Mouse (Mus musculus): ENCODE data around the gene Taf15. TPM values are rescaled to one million over a fixed set of nuclear protein-coding genes. Genes with fewer than 3 reads are reported as not detected.

The Taf15 gene
- polyA plus RNA-seq (2015; fragmentation: Nextera tagmentation; extraction: Ambion mirVana): 5.4 and 7.4 TPM in 2 replicates

GRCm38 (mm10) chr11:83472324-83473234 lies at the start of gene Taf15:
Taf15 (plus strand) TSS chr11:83473086.

DNA sequence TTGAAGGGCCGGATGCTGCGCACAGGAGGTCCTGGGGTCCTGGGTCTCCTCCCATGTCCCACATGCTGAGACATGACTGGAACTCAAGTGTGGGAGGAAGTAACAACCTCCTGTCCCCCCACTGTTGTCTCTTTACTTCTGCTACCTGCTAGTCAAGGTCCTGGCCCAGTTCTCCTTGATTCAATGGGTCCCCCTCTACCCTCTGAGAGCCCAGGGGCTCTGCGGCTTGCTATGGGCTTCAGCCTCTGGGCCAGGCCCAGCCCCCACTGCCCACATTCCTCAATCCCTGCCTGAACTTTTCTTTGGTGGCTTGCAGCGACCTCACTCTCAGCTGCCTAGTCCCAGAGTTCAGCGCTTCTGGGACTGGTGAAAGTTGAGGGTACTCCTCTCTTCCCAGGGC lies 43.5 kb upstream of the Taf15 start, which contains the start of gene Gas2l2:
Gas2l2 (minus strand) TSS at position 101 of the 400 bp plus-strand sequence.

GRCm38 (mm10) chr11:83437377-83437776 lies 35.5 kb upstream of the Taf15 start, which contains the start of gene 1700020L24Rik:
1700020L24Rik (plus strand) TSS chr11:83437677.

GRCm38 (mm10) chr11:83462711-83463244 lies 10.1 kb upstream of the Taf15 start, which contains the start of gene Mmp28:
Mmp28 (minus strand) TSS chr11:83463071.

DNA sequence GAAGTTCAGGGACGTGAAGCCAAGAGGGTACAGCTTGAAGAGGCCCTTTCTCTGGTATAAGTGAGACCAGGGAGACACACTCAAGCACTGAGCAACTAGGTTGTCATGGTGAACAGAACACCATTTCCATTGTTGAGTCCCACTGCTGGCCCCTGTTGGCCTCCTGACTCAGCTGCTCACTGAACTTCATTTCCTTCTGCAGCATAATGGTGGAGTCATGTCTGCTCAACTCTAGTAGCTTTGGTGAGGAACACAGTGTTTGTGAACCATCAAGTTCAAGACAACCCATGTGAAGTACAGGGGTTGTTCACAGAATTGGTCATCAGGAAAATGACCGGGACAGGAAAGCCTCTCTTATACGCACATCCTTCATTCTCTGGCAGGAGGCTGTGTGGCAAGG lies 49.2 kb downstream of the Taf15 start, which contains the start of gene Heatr9:
Heatr9 (minus strand) TSS at position 101 of the 400 bp plus-strand sequence.

GRCm38 (mm10) chr11:83530360-83530759 lies 57.5 kb downstream of the Taf15 start, which contains the start of gene Ccl5:
Ccl5 (minus strand) TSS chr11:83530518.

Other genes with a start within 250 kb of the Taf15 start
- gene Slfn14, start 186.4 kb upstream of the Taf15 start, polyA plus RNA-seq (2015; fragmentation: Nextera tagmentation; extraction: Ambion mirVana): 24.4 and 25.7 TPM in 2 replicates
- 17.3 and 18.6 TPM in 2 replicates for gene Ap2b1, start 174.1 kb upstream of the Taf15 start, polyA plus RNA-seq (2015; fragmentation: Nextera tagmentation; extraction: Ambion mirVana)
- gene Pex12, start 170.5 kb upstream of the Taf15 start, polyA plus RNA-seq (2015; fragmentation: Nextera tagmentation; extraction: Ambion mirVana): 5.9 and 6.4 TPM in 2 replicates
- 0.54 and 0.63 TPM in 2 replicates for gene Rasl10b, start 63.9 kb upstream of the Taf15 start, polyA plus RNA-seq (2015; fragmentation: Nextera tagmentation; extraction: Ambion mirVana)
- gene Gas2l2, start 43.6 kb upstream of the Taf15 start, polyA plus RNA-seq (2015; fragmentation: Nextera tagmentation; extraction: Ambion mirVana): not detected in 2 replicates
- 3.9 and 5.7 TPM in 2 replicates for gene 1700020L24Rik, start 35.4 kb upstream of the Taf15 start, polyA plus RNA-seq (2015; fragmentation: Nextera tagmentation; extraction: Ambion mirVana)
- 2.6 and 4.9 TPM in 2 replicates for gene Mmp28, start 10.0 kb upstream of the Taf15 start, polyA plus RNA-seq (2015; fragmentation: Nextera tagmentation; extraction: Ambion mirVana)
- gene Heatr9, start 49.1 kb downstream of the Taf15 start, polyA plus RNA-seq (2015; fragmentation: Nextera tagmentation; extraction: Ambion mirVana): not detected in 2 replicates
- gene Ccl5, start 57.4 kb downstream of the Taf15 start, polyA plus RNA-seq (2015; fragmentation: Nextera tagmentation; extraction: Ambion mirVana): 16.8 and 30.0 TPM in 2 replicates
- gene Ccl9, start 105.5 kb downstream of the Taf15 start, polyA plus RNA-seq (2015; fragmentation: Nextera tagmentation; extraction: Ambion mirVana): 16.5 and 24.8 TPM in 2 replicates
- gene Ccl6, start 120.0 kb downstream of the Taf15 start, polyA plus RNA-seq (2015; fragmentation: Nextera tagmentation; extraction: Ambion mirVana): 117 and 129 TPM in 2 replicates
- not detected in 2 replicates for gene Rpl9-ps1, start 172.5 kb downstream of the Taf15 start, polyA plus RNA-seq (2015; fragmentation: Nextera tagmentation; extraction: Ambion mirVana)
- 1.4 and 2.3 TPM in 2 replicates for gene Ccl3, start 176.3 kb downstream of the Taf15 start, polyA plus RNA-seq (2015; fragmentation: Nextera tagmentation; extraction: Ambion mirVana)
- gene Ccl4, start 189.5 kb downstream of the Taf15 start, polyA plus RNA-seq (2015; fragmentation: Nextera tagmentation; extraction: Ambion mirVana): 1.3 and 1.6 TPM in 2 replicates
- 30.9 and 57.7 TPM in 2 replicates for gene Wfdc17, start 230.9 kb downstream of the Taf15 start, polyA plus RNA-seq (2015; fragmentation: Nextera tagmentation; extraction: Ambion mirVana)
- gene Wfdc18, start 235.9 kb downstream of the Taf15 start, polyA plus RNA-seq (2015; fragmentation: Nextera tagmentation; extraction: Ambion mirVana): 0.35 and 0.73 TPM in 2 replicates

Data from spleen, postnatal 0 days (tissue).